Mouse (Mus musculus) lung, embryonic 15.5 days (tissue): Measurements from ENCODE around the gene Osbpl6. TPM values are rescaled to one million over a fixed set of nuclear protein-coding genes. Genes with fewer than 3 reads are reported as not detected.
A peak's percentile ranks its signal among the peaks of the same experiment; 100 is the strongest.

ENCODE experiments used
- ATAC-seq: fragments of 200-750 bp; cut with Nextera tagmentation; 2 replicates; pipeline ENCODE4 v1.8.0; 2017; ENCODE audit warnings: moderate number of reproducible peaks, borderline replicate concordance; ENCODE audit not compliant: low FRiP score, low TSS enrichment; ENCODE audit errors: extremely low read depth
- H3K27ac ChIP-seq: fragments of 300-500 bp; sonication (generic); 2 replicates; pipeline ENCODE4 v1.5.1; 2015; ENCODE audit warnings: moderate library complexity, mild to moderate bottlenecking, inconsistent platforms
- H3K27me3 ChIP-seq: fragments of 300-500 bp; sonication (generic); 2 replicates; pipeline ENCODE4 v1.6.1; 2015; ENCODE audit warnings: inconsistent platforms
- H3K36me3 ChIP-seq: fragments of 300-500 bp; sonication (generic); 2 replicates; pipeline ENCODE4 v1.6.1; 2015; ENCODE audit warnings: inconsistent platforms
- H3K4me1 ChIP-seq: fragments of 300-500 bp; sonication (generic); 2 replicates; pipeline ENCODE4 v1.6.1; 2015; ENCODE audit warnings: inconsistent platforms
- H3K4me2 ChIP-seq: fragments of 300-500 bp; sonication (generic); 2 replicates; pipeline ENCODE4 v1.6.1; 2015; ENCODE audit warnings: inconsistent platforms, mild to moderate bottlenecking, moderate library complexity
- H3K4me3 ChIP-seq: fragments of 300-500 bp; sonication (generic); 2 replicates; pipeline ENCODE4 v1.5.1; 2015; ENCODE audit warnings: mild to moderate bottlenecking, inconsistent platforms
- H3K9ac ChIP-seq: fragments of 300-500 bp; sonication (generic); 2 replicates; pipeline ENCODE4 v1.6.1; 2015; ENCODE audit warnings: inconsistent platforms
- H3K9me3 ChIP-seq: fragments of 300-500 bp; sonication (generic); 2 replicates; pipeline ENCODE4 v1.6.1; 2016; ENCODE audit warnings: inconsistent platforms
- WGBS: fragments of 180-500 bp; shearing (Covaris S2); methylation state at CpG from one replicate; pipeline ENCODE4 v1.1.7; 2015; 5-methylcytosine and 5-hydroxymethylcytosine counted together
- polyA plus RNA-seq: library from polyadenylated mRNA; unstranded; fragments of >200 nt; fragmentation: Nextera tagmentation; extraction: Ambion mirVana; gene quantifications from 2 replicates; pipeline ENCODE4 v1.2.1, GENCODE M21; 2015

Osbpl6 gene
- polyA plus RNA-seq, 1 experiment from 2014 or later, result 21.1 TPM

GRCm38 (mm10) chr2:76429855-76430254 is 23.5 kb downstream of the Osbpl6 start:
- Histone ChIP-seq H3K9me3 (no peaks in the 10 kb centered on the region), H3K4me2 (no peak overlapping the region), H3K36me3 (no peaks in the 10 kb centered on the region), H3K27ac (no peak overlapping the region), H3K4me1 (peaks cover 9% of the 10 kb centered on the region; the same call in 1 of the 2 replicates), H3K4me3 (no peak overlapping the region), H3K9ac (no peak overlapping the region), H3K27me3 (no peaks in the 10 kb centered on the region)
- 79% methylated on average over 5 of the region's 5 CpGs for whole genome bisulfite sequencing
- no peak for ATAC-seq

- H3K4me3 ChIP-seq, result no peak overlapping the region
- no peak overlapping the region for H3K9ac ChIP-seq
- no peak overlapping the region for H3K4me2 ChIP-seq
- H3K27ac ChIP-seq, result no peak overlapping the region
- no peaks in the 10 kb centered on the region for H3K27me3 ChIP-seq
- WGBS, result 75% methylated on average over 3 of the region's 3 CpGs
- H3K4me1 ChIP-seq, result peaks cover 9% of the 10 kb centered on the region; the same call in 1 of the 2 replicates
- no peaks in the 10 kb centered on the region for H3K9me3 ChIP-seq
- H3K36me3 ChIP-seq, result no peaks in the 10 kb centered on the region
- no peak for ATAC-seq
Measured at GRCm38 (mm10) chr2:76430539-76430938, 24.2 kb downstream of the Osbpl6 start.

- ATAC-seq, result no peak
- H3K4me2 ChIP-seq, result no peak overlapping the region
- H3K27ac ChIP-seq, result no peak overlapping the region
- H3K36me3 ChIP-seq, result no peaks in the 10 kb centered on the region
- peaks cover 6% of the 10 kb centered on the region; the same call in 1 of the 2 replicates for H3K4me1 ChIP-seq
- no peak overlapping the region for H3K4me3 ChIP-seq
- WGBS, result 38% methylated on average over 7 of the region's 7 CpGs
- no peaks in the 10 kb centered on the region for H3K9me3 ChIP-seq
- no peaks in the 10 kb centered on the region for H3K27me3 ChIP-seq
- H3K9ac ChIP-seq, result no peak overlapping the region
Measured at GRCm38 (mm10) chr2:76434224-76434623, 27.9 kb downstream of the Osbpl6 start.

GRCm38 (mm10) chr2:76435667-76436239 is 29.4 kb downstream of the Osbpl6 start:
- H3K9ac ChIP-seq, result no peak overlapping the region
- H3K4me3 ChIP-seq, result no peak overlapping the region
- no peaks in the 10 kb centered on the region for H3K9me3 ChIP-seq
- H3K27me3 ChIP-seq, result no peaks in the 10 kb centered on the region
- H3K4me2 ChIP-seq, result no peak overlapping the region
- H3K36me3 ChIP-seq, result no peaks in the 10 kb centered on the region
- H3K27ac ChIP-seq, result no peak overlapping the region
- WGBS, result 53% methylated on average over 7 of the region's 7 CpGs
- no peak; the same call in 1 of the 2 replicates for ATAC-seq
- peaks cover 6% of the 10 kb centered on the region; the same call in 1 of the 2 replicates for H3K4me1 ChIP-seq

GRCm38 (mm10) chr2:76437372-76437771 is 31.1 kb downstream of the Osbpl6 start:
- no peak for ATAC-seq
- Histone ChIP-seq H3K4me2 (no peak overlapping the region), H3K4me3 (no peak overlapping the region), H3K4me1 (peaks cover 15% of the 10 kb centered on the region), H3K27ac (no peak overlapping the region), H3K36me3 (no peaks in the 10 kb centered on the region), H3K27me3 (no peaks in the 10 kb centered on the region), H3K9me3 (no peaks in the 10 kb centered on the region), H3K9ac (no peak overlapping the region)
- 52% methylated on average over 2 of the region's 2 CpGs for WGBS

- no peak overlapping the region for H3K27ac ChIP-seq
- WGBS, result 36% methylated on average over 2 of the region's 2 CpGs
- no peaks in the 10 kb centered on the region for H3K36me3 ChIP-seq
- peaks cover 15% of the 10 kb centered on the region for H3K4me1 ChIP-seq
- no peak overlapping the region for H3K4me2 ChIP-seq
- no peak for ATAC-seq
- H3K9ac ChIP-seq, result no peak overlapping the region
- H3K27me3 ChIP-seq, result no peaks in the 10 kb centered on the region
- no peaks in the 10 kb centered on the region for H3K9me3 ChIP-seq
- H3K4me3 ChIP-seq, result no peak overlapping the region
Measured at GRCm38 (mm10) chr2:76439540-76439939, 33.2 kb downstream of the Osbpl6 start.

- Histone ChIP-seq H3K4me2 (no peak overlapping the region), H3K4me1 (peaks cover 9% of the 10 kb centered on the region; the same call in 1 of the 2 replicates), H3K27ac (no peak overlapping the region), H3K9ac (no peak overlapping the region), H3K27me3 (no peaks in the 10 kb centered on the region), H3K36me3 (no peaks in the 10 kb centered on the region), H3K9me3 (no peaks in the 10 kb centered on the region), H3K4me3 (no peak overlapping the region)
- no peak for ATAC-seq
- 12% methylated on average over 3 of the region's 3 CpGs for WGBS
Measured at GRCm38 (mm10) chr2:76442086-76442485, 35.8 kb downstream of the Osbpl6 start.

GRCm38 (mm10) chr2:76449836-76450355 is 43.6 kb downstream of the Osbpl6 start:
- Histone ChIP-seq H3K4me2 (no peak overlapping the region), H3K27me3 (no peaks in the 10 kb centered on the region), H3K9me3 (no peaks in the 10 kb centered on the region), H3K36me3 (no peaks in the 10 kb centered on the region), H3K4me1 (no peaks in the 10 kb centered on the region), H3K4me3 (no peak overlapping the region), H3K27ac (no peak overlapping the region), H3K9ac (no peak overlapping the region)
- no peak for ATAC-seq
- 80% methylated on average over 6 of the region's 6 CpGs for WGBS

GRCm38 (mm10) chr2:76466723-76467122 is 60.4 kb downstream of the Osbpl6 start:
- ATAC-seq, result no peak
- WGBS, result 96% methylated on average over 5 of the region's 5 CpGs
- H3K27me3 ChIP-seq, result no peaks in the 10 kb centered on the region

GRCm38 (mm10) chr2:76468204-76468603 is 61.9 kb downstream of the Osbpl6 start:
- peak; percentile 64; the same call in 1 of the 2 replicates for ATAC-seq
- no peaks in the 10 kb centered on the region for H3K36me3 ChIP-seq
- 36% methylated on average over 8 of the region's 8 CpGs for WGBS
- H3K9me3 ChIP-seq, result no peaks in the 10 kb centered on the region
- H3K27ac ChIP-seq, result no peak overlapping the region
- no peak overlapping the region for H3K9ac ChIP-seq
- no peak overlapping the region for H3K4me3 ChIP-seq
- H3K4me2 ChIP-seq, result 0 out of 2 replicates have a peak overlapping the region, but pooled peaks have one; percentile 1
- peaks cover 5% of the 10 kb centered on the region for H3K4me1 ChIP-seq
- H3K27me3 ChIP-seq, result no peaks in the 10 kb centered on the region

More at GRCm38 (mm10) chr2:76466723-76467122, 60.4 kb downstream of the Osbpl6 start:
- H3K9ac ChIP-seq, result no peak overlapping the region
- no peaks in the 10 kb centered on the region for H3K36me3 ChIP-seq
- peaks cover 5% of the 10 kb centered on the region for H3K4me1 ChIP-seq
- no peak overlapping the region for H3K4me3 ChIP-seq
- H3K27ac ChIP-seq, result no peak overlapping the region
- no peak overlapping the region for H3K4me2 ChIP-seq
- H3K9me3 ChIP-seq, result no peaks in the 10 kb centered on the region

- Histone ChIP-seq H3K4me2 (no peak overlapping the region), H3K27me3 (no peaks in the 10 kb centered on the region), H3K36me3 (no peaks in the 10 kb centered on the region), H3K9ac (no peak overlapping the region), H3K4me1 (peaks cover 5% of the 10 kb centered on the region), H3K27ac (no peak overlapping the region), H3K9me3 (no peaks in the 10 kb centered on the region), H3K4me3 (no peak overlapping the region)
- 42% methylated on average over 6 of the region's 6 CpGs for WGBS
- peak; percentile 52; the same call in 1 of the 2 replicates for ATAC-seq
Measured at GRCm38 (mm10) chr2:76469091-76469750, 62.9 kb downstream of the Osbpl6 start.

GRCm38 (mm10) chr2:76469751-76470099 is 63.4 kb downstream of the Osbpl6 start:
- no peak overlapping the region for H3K4me2 ChIP-seq
- H3K27me3 ChIP-seq, result no peaks in the 10 kb centered on the region
- H3K9me3 ChIP-seq, result no peaks in the 10 kb centered on the region
- no peak overlapping the region for H3K27ac ChIP-seq
- 43% methylated on average over 8 of the region's 8 CpGs for WGBS
- no peaks in the 10 kb centered on the region for H3K36me3 ChIP-seq
- no peak for ATAC-seq
- H3K4me1 ChIP-seq, result peaks cover 5% of the 10 kb centered on the region
- no peak overlapping the region for H3K9ac ChIP-seq
- H3K4me3 ChIP-seq, result no peak overlapping the region
